Mouse (Mus musculus) natural killer cell, adult 2 months (primary cell): ENCODE measurements at regions not wholly inside any gene's neighbourhood (a gene's known extent, or its start where the extent isn't known, plus 50 kb on each side); places are given as distances from the start of the nearest gene placed in this dataset.
A peak's percentile ranks its signal among the peaks of the same experiment; 100 is the strongest.

Experiments used
- DNase-seq, 2 experiments: peaks; one replicate each; pipeline ENCODE4 v3.0.0; 2022; ENCODE audit warnings: low spot score in 2 of 2

GRCm38 (mm10) chr12:25338771-25339170 lies 241.8 kb upstream of the Id2 start:
- DNase-seq: peak; percentile 40 to 61

- no peak for DNase-seq
These were observed 239.0 kb upstream of the Id2 start for GRCm38 (mm10) chr12:25335930-25336329.

GRCm38 (mm10) chr12:25335069-25335468 lies 238.1 kb upstream of the Id2 start:
- peak; percentile 28 to 54 for DNase-seq

GRCm38 (mm10) chr12:25332384-25333035 lies 235.6 kb upstream of the Id2 start:
- no peak for DNase-seq

- DNase-seq: no peak
These were observed 233.2 kb upstream of the Id2 start for GRCm38 (mm10) chr12:25330004-25330708.

- DNase-seq: no peak
These were observed 229.0 kb upstream of the Id2 start for GRCm38 (mm10) chr12:25325901-25326300.

GRCm38 (mm10) chr12:25323171-25323570 lies 226.2 kb upstream of the Id2 start:
- DNase-seq: no peak

GRCm38 (mm10) chr12:25320262-25320767 lies 223.4 kb upstream of the Id2 start:
- DNase-seq: no peak

GRCm38 (mm10) chr12:25319846-25320245 lies 222.9 kb upstream of the Id2 start:
- no peak for DNase-seq

GRCm38 (mm10) chr12:25318072-25318671 lies 221.2 kb upstream of the Id2 start:
- no peak for DNase-seq

- DNase-seq: peak in 1 of 2 experiments; percentile 20
These were observed 219.0 kb upstream of the Id2 start for GRCm38 (mm10) chr12:25315969-25316368.

- DNase-seq: no peak
These were observed 216.3 kb upstream of the Id2 start for GRCm38 (mm10) chr12:25313212-25313611.

- DNase-seq: no peak
These were observed 215.4 kb upstream of the Id2 start for GRCm38 (mm10) chr12:25312390-25312789.

- DNase-seq: peak; percentile 49 to 62
These were observed 214.8 kb upstream of the Id2 start for GRCm38 (mm10) chr12:25311728-25312127.

- no peak for DNase-seq
These were observed 213.5 kb upstream of the Id2 start for GRCm38 (mm10) chr12:25310293-25310946.

- no peak for DNase-seq
These were observed 212.3 kb upstream of the Id2 start for GRCm38 (mm10) chr12:25309234-25309633.

- DNase-seq: peak; percentile 26 to 43
These were observed 209.1 kb upstream of the Id2 start for GRCm38 (mm10) chr12:25305764-25306653.

- DNase-seq: no peak
These were observed 208.0 kb upstream of the Id2 start for GRCm38 (mm10) chr12:25304820-25305511.

- no peak for DNase-seq
These were observed 206.6 kb upstream of the Id2 start for GRCm38 (mm10) chr12:25303500-25304050.

- DNase-seq: no peak
These were observed 204.0 kb upstream of the Id2 start for GRCm38 (mm10) chr12:25300804-25301390.
